Mouse (Mus musculus): Measurements from ENCODE around the gene Mak.
A peak's percentile ranks its signal among the peaks of the same experiment; 100 is the strongest.

The Mak gene

GRCm38 (mm10) chr13:41073819-41074218 is 5.7 kb downstream of the Mak start:
- no peak for DNase-seq (ENCODE audit: low read depth, low spot score)

DNA sequence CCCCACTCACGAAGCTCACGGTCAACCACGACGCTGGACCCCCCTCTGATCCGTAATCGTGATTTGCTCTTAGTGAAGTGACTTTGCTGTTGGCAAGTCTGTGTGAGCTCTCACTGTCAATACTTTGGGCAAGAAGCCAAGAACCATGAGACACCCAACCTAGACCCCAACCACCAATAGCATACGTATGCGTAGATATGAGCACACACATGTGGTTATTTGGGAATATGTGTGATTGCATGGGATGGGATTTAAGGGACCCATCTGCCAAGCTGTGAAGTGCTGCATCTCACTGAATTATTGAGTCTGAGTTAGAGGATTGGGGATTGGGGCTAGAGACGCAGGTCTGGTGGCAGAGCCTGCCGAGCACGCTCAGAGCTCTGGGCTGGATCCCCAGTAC is 7.9 kb downstream of the Mak start:
- no peak for DNase-seq (ENCODE audit: low read depth, low spot score)

DNA sequence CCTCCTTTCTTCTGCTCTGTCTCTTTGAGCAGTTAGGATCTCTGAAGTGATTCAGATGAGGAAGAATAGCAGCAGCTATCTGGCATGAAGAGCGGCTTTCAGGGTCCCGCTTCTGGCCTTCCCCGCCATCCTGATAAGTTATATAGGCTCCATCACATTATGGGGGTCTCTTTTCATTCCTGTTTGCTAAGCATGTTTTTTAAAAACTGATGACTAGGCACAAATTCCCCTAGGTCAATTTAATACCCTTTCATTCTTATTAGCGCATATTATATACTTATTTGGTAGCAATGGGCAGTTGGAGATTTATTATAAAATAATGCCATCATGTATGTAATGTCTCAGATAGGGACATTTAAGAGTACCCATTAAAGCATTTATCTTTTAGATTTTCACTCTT is 11.9 kb downstream of the Mak start:
- DNase-seq (ENCODE audit: low read depth, low spot score) = no peak

- no peak for DNase-seq (ENCODE audit: low read depth, low spot score)
Measured at GRCm38 (mm10) chr13:41051965-41052364, 27.5 kb downstream of the Mak start.

DNA sequence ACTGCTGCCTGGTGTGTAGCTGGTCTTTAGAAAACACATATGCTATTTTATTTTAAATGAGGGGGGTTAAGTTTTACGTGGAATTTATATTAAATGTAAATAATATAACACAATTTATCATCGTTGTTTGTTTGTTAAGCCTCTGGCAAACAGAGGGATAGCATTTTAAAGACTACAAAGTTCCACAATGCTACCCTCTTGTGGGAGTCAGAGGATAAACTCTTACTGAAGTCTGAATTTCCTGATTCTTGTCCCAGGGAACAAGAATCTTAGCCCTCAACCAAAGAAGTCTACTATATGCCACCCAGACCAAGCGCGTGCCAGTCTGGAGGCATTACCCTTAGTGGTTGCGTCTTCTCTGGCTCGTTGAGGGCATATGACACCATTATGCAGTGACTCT is 32.2 kb downstream of the Mak start:
- DNase-seq (ENCODE audit: low read depth, low spot score) = no peak

GRCm38 (mm10) chr13:41045901-41046300 is 33.6 kb downstream of the Mak start:
- DNase-seq (ENCODE audit: low read depth, low spot score) = no peak

DNA sequence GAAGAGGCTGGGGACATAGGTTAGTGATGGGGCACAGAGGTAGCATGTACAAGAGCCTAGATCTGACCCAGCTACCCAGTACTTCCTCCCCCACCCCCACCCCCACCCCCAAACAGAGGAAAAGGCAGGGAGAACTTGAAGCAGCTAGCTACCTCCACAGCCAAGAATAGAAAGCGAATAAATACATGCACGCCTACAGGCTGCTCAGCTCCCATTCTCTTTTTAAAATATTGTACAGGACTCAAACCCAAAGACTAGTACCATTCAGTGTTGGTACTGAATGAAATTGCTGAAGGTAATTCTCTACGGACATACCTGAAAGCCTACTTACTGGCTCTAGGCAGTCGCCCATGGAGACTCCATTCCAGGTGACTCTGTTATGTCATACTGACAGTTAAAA is 37.0 kb downstream of the Mak start:
- DNase-seq (ENCODE audit: low read depth, low spot score) = no peak

- no peak for DNase-seq (ENCODE audit: low read depth, low spot score)
Measured at GRCm38 (mm10) chr13:41030098-41030497, 49.4 kb downstream of the Mak start.

DNA sequence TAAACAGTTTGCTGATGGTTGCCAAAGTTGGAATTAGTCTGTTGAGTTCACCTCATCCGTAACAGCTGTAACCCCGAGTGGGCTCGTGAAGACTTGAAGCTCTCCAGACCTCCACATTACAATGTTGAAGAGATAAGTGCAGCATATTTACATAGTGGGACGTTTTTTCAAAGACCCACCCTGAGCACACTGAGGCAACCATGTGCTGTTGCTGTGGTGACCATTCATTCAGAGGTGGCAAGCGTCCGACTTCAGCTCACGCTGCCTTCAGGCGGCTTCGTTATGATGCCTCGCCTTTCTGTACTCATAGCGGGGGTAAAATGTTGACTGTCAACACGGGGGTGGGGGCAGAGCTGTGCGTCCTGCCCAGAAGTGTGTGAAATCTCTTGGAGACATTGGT is 57.4 kb downstream of the Mak start:
- DNase-seq (ENCODE audit: low read depth, low spot score) = no peak

- DNase-seq (ENCODE audit: low read depth, low spot score) = no peak
Measured at GRCm38 (mm10) chr13:41021607-41022006, 57.9 kb downstream of the Mak start.

GRCm38 (mm10) chr13:41020494-41020893 is 59.0 kb downstream of the Mak start:
- DNase-seq (ENCODE audit: low read depth, low spot score) = no peak

DNA sequence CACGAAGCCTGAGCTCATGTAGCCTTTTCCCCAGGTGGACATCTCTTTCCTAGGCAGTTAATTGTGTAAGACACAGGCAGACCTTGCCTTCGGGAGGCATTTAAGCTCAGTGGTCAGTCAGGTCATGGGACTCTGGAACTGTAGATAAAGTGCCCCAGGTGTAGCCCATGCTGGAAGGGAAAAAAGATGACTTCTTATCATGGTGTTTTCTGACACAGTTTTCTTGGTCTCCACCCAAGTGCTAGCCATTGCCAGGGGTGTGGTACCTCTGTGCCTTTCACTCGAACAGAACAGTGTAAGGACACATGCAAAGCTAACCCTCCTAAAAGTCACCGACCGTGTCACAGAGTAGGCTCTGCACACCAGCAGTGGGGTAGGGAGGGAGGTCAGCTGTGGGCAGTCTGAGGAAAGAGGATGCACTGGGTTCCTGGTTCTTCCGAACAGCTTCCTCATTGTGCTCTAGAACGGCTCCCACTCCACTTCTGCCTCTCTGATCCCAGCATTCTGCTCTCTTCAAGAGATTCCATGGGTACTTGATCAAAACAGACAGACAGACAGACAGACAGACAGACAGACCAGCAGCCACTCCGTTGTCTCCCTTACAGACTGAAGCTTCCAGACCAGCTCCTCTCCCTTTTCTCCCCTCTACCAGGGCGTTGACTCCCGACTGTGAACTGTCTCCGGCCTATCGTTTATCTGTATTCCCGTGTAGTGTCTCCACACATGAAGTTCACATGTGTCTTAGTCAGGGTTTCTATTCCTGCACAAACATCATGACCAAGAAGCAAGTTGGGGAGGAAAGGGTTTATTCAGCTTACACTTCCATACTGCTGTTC is 60.5 kb downstream of the Mak start:
- no peak for DNase-seq (ENCODE audit: low read depth, low spot score)

DNA sequence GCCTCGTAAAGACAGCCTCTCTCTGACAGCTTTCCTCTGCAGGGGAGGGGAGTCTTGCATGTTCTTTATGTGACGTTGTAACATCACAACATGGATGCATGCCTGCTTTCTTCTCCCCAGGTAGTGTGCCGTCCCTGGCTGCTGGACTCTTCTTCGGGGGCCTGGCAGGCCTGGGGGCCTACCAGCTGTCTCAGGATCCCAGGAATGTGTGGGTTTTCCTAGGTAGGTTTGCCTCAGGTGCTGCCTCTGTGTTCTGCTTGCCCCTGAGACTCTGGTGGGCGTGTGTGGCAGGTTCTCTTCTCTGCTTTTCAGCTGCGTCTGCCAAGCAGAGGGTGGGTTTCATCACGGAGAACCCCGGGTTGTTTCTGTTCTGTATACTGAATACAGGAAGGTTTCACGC is 61.3 kb downstream of the Mak start:
- DNase-seq (ENCODE audit: low read depth, low spot score) = no peak

GRCm38 (mm10) chr13:41017832-41018231 is 61.7 kb downstream of the Mak start:
- no peak for DNase-seq (ENCODE audit: low read depth, low spot score)

DNA sequence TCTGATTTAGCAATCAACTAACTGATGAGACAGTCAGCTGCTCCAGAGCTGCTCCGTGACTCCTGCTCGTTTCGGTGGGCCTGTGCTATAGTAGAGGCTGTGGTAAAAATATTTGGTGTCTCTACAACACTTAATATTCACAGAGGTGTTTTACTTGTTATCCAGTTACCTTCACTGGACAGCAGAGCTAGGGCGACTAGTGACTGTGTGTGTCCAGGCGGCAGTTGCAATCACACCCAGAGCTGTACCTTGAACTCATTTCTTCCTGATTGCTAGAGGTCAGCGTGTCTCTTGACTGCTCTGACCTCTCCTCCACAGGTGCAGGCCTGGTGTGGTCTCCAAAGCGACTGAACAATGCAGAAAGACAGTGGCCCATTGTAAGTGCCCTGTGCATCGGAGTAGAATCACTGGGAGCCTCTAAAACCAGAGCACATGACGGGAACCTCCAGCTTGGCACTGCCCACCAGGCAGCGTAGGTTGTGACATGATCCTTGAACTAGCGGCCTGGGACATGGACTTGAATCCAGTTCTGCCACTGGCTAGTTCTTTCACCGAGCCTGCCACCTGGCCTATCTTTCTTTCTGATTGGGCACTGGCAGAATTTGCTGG is 62.6 kb downstream of the Mak start:
- DNase-seq (ENCODE audit: low read depth, low spot score) = no peak

DNA sequence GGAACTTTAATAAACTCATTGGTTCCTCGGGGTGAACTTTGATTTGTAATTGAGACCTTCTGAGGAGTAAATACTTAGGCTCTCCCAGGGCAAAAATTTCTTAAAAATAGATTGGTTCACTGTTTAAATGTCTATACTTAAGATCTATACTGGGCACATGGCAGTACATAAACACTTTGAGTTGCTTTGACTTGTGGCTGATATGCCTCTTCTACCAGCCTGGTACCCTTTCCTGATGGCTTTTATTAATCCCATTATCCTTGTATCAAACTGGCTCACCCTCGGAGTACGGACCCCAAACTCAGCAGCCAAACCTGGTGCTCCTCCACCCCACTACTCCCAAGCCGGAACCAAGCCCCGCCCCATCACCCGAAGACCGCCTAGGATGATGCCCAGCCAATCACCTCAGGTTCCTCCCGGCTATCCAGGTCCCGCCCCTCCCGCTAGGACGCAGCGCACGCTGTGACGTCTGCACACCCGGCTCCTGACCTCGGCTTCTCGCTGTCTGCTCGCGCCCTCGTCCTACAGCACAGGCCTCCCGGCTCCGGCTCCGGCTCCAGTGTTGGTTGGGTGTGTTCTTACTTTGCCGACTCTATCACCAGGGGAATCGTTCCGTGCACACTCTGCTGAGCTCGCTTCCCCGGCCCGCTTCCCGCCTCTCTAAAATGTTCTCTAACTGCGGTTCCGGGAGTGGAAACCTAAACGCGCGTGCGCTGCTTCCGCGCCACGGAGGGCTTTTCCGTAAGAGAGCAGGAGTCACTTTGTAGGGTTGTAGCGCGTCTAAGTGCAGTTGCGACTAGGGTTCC is 63.5 kb downstream of the Mak start, which contains the start of gene Tmem14c:
Tmem14c (plus strand) TSS at position 464 of the 806 bp plus-strand sequence.
- peak; percentile 93 for DNase-seq (ENCODE audit: low read depth, low spot score)

DNA sequence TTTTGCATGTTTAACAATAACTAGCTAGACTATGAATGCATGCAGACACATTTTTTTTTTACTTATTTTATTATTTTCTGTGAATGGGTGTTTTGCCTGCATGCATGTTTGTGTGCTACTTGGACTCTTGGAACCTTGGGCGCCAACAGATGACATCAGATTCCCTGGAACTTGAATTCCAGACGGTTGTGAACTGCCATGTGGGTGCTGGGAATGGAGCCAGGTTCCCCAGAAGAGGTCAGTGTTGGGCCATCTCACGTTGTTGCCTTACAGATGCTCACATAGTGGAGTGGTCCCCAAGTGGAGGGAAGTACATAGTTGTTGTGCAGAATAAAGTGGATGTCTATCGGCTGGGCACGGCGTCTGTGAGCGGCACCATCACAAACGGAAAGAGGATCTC is 70.6 kb downstream of the Mak start:
- no peak for DNase-seq (ENCODE audit: low read depth, low spot score)

- DNase-seq (ENCODE audit: low read depth, low spot score) = no peak
Measured at GRCm38 (mm10) chr13:41008271-41008670, 71.2 kb downstream of the Mak start.

DNA sequence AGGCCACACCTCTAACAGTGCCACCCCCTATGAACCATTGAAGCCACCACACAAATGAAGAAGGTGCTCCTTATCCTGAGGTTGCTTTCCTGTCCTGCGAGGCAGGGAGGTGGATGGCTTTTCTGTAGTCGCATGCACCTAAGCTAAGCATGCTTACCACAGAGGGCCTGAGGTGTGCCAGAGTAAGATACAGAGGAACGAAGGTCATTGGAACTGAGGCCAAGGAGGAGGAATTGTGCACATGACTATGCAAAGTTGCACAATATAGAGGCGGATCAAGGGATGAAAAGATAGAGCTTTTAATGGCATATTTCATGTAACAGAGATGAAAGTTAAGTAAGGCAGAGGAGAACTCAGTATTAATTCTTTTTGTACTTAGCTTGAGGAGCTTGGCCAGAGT is 73.3 kb downstream of the Mak start:
- DNase-seq (ENCODE audit: low read depth, low spot score) = no peak

DNA sequence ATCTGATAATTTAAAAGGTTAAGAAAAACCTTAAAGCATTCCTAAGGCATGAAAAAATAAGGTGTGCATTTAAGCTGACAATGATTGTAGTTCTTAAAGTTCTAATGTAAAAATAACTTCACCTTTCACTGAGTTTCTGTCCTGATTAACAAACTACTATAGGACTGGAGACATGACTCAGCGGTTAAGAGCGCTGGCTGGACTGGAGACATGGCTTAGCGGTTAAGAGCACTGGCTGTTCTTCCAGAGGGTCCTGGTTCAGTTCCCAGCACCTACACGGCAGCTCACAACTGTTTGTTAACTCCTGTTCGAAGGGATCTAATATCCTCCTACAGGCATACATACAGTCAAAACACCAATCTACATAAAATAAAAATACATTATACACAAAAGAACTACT is 77.5 kb downstream of the Mak start:
- DNase-seq (ENCODE audit: low read depth, low spot score) = no peak

GRCm38 (mm10) chr13:41000926-41001639 is 78.4 kb downstream of the Mak start, which contains the start of gene Pak1ip1:
Gene Pak1ip1 (plus strand): TSS chr13:41001023.
- peak; percentile 97 for DNase-seq (ENCODE audit: low read depth, low spot score)

Measured in CD4-positive helper T cell, adult 2 months (primary cell).